Mouse (Mus musculus): ENCODE data around the gene Pde4b. TPM values are rescaled to one million over a fixed set of nuclear protein-coding genes. Genes with fewer than 3 reads are reported as not detected.
"Not testable (repeated sequence)": the region's sequence is repeated elsewhere in the genome, so short reads cannot be mapped to it uniquely, and the experiment has no call there.

Gene Pde4b
- 78.9 and 82.6 TPM in 2 replicates for polyA plus RNA-seq (2012; rRNA removed)

DNA sequence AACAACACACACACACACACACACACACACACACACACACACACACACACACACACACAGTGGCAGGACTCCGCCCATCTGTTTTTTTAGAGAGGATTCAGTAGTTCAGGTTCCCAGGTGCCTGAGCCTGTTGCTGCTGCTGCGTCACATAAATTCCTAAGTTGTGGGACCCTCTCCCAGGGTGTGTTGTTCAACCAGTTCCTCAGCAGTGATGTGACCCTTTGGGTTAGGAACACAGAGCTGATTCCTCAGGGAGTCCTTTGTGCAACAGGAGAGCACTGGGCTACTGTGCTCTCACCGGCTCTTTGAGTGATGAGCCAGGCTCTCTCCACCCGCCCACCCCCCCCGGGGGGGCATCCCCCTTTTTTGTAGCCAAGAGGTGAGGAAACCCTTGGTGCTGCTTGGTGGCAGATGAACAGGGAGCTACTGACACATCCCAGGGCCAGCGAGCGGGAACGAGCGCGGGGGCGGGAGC is at the start of gene Pde4b:
Pde4b (plus strand) TSS at position 453 of the 475 bp plus-strand sequence.
- TF ChIP-seq CTCF (IDR thresholded peaks at IDR 0.05; ENCODE audit: borderline replicate concordance, insufficient read depth, low read depth, low read length) (no peak), POLR2A (IDR thresholded peaks at IDR 0.05; ENCODE audit: borderline replicate concordance, insufficient read depth, low read length) (no peak)
- H3K4me3 ChIP-seq (replicated peaks; ENCODE audit: insufficient read depth, low read depth, low read length), result peak within 1 kb of the TSS; percentile 83
- H3K27me3 ChIP-seq (ENCODE audit: control insufficient read depth, insufficient read depth, low read length), result no peaks in the 10 kb centered on the region
- 3% methylated on average over 11 of the region's 11 CpGs for WGBS
- H3K27ac ChIP-seq (ENCODE audit: insufficient read depth, low read length), result peak within 1 kb of the TSS; percentile 98
- peak in 1 of 2 experiments; percentile 59 for DNase-seq
- H3K4me1 ChIP-seq (ENCODE audit: control insufficient read depth, insufficient read depth, low read length), result peaks cover 5% of the 10 kb centered on the region; the same call in 1 of the 2 replicates

DNA sequence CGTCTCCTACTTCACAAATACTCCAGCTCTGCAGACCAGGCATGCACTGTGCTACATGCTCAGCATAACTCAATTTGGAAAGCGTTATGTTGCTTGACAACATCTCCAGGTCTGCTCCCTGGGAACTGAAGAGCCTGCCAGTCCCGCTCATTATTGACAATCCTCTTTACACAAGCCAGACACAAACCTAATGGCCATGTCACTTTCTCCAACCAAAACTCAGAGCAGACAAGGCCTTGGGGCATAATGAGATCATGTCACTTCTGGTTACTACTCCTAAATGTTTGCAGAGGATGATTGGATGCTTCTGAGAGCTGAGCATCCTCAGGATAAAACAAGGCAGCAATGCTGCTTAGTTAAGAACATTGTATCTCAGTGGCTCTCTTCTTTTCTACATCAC is 47.2 kb upstream of the Pde4b start:
- Histone ChIP-seq H3K4me1 (ENCODE audit: control insufficient read depth, insufficient read depth, low read length) (no peaks in the 10 kb centered on the region), H3K4me3 (replicated peaks; ENCODE audit: insufficient read depth, low read depth, low read length) (no peak overlapping the region), H3K27ac (ENCODE audit: insufficient read depth, low read length) (no peak overlapping the region), H3K27me3 (ENCODE audit: control insufficient read depth, insufficient read depth, low read length) (no peaks in the 10 kb centered on the region)
- 73% methylated on average over 3 of the region's 3 CpGs for WGBS
- no peak for TF ChIP-seq CTCF (IDR thresholded peaks at IDR 0.05; ENCODE audit: borderline replicate concordance, insufficient read depth, low read depth, low read length)
- TF ChIP-seq POLR2A (IDR thresholded peaks at IDR 0.05; ENCODE audit: borderline replicate concordance, insufficient read depth, low read length), result no peak
- no peak for DNase-seq

DNA sequence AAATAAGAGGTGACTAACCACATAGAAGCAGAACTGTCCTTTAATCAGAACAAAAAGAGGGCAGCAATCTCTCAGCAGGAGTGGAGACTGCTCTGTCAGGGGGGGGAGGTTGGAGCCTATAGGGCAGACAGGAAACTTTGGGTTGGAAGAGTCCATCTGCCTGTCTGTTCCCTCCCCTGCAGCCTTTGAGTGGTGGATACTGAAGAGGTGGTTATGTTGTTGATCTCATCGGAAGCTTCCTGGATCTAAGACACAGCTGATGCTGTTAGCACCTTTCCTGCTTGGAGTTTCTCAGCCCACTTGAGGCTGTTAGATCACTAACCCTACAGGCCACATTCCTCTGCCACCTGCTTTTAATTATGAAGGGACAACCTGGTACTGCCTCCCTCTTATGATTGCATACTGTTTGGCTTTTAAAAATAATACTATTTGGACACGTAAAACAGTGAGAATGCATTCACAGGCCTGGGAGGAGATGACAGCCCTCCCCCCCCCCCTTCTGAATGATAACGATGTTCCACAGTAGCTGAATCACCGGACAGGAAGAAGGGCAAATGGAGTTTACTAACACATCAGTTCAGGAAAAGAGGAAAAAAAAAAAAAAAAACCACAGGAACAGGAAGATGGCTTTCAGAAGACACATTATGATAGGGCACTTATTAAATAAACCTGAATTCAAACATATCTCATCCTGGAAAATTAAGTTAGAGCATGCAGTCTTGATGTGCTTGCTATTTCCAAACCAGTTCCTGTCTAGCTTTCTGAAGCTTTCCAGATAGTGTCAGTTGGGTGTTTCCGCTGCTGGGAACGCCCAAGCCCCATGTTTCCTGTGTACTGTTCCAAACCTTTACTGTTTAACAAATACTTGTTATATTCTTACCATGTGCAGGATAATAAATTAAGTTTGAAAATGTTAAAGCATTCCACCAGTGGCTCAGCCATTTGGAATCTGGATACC is 41.9 kb upstream of the Pde4b start:
- Histone ChIP-seq H3K27ac (ENCODE audit: insufficient read depth, low read length) (no peak overlapping the region), H3K4me3 (replicated peaks; ENCODE audit: insufficient read depth, low read depth, low read length) (no peak overlapping the region), H3K27me3 (ENCODE audit: control insufficient read depth, insufficient read depth, low read length) (no peaks in the 10 kb centered on the region), H3K4me1 (ENCODE audit: control insufficient read depth, insufficient read depth, low read length) (no peaks in the 10 kb centered on the region)
- DNase-seq, result no peak
- 86% methylated on average over 6 of the region's 6 CpGs for WGBS
- no peak for TF ChIP-seq CTCF (IDR thresholded peaks at IDR 0.05; ENCODE audit: borderline replicate concordance, insufficient read depth, low read depth, low read length)
- no peak for TF ChIP-seq POLR2A (IDR thresholded peaks at IDR 0.05; ENCODE audit: borderline replicate concordance, insufficient read depth, low read length)

DNA sequence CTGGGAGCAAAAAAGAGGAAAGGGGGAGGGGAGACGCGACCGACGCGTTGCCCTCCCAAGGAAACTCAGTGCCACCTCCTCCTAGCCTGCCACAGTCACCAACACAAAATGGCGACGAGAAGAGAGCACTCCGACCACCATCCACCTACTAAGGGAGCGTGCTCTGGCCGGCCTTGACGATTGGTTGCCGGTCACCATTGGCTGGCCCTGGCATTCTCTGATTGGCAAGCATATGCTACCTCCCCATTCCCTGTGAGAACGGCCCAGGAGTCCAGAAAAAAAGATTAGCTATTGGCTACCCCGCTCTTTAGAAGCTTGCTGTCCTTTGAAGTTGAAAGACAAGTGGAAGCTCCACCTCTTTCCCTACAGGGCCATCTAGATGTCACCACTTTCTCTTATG is 38.0 kb upstream of the Pde4b start:
- WGBS, result 95% methylated on average over 14 of the region's 14 CpGs
- H3K27me3 ChIP-seq (ENCODE audit: control insufficient read depth, insufficient read depth, low read length); DNase-seq; H3K4me1 ChIP-seq (ENCODE audit: control insufficient read depth, insufficient read depth, low read length); H3K4me3 ChIP-seq (replicated peaks; ENCODE audit: insufficient read depth, low read depth, low read length); H3K27ac ChIP-seq (ENCODE audit: insufficient read depth, low read length): not testable (repeated sequence)

DNA sequence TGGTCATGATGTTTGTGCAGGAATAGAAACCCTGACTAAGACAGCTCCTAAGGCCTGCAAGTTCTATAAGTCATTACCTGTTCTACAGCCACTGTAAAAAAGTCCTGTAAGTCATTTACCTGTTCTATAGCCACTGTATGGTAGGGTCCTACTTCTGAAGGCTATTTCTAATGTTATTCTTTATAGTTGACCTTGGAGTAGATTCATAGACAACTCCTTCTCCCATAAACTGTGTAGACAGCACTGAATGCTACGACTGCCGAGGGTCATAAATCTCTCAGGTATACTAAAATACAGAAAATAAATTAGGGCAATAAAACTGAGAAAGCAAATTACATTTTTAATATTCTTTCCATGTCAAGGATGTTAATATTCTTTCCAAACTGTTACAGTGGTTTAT is 26.0 kb upstream of the Pde4b start:
- no peak overlapping the region for H3K27ac ChIP-seq (ENCODE audit: insufficient read depth, low read length)
- TF ChIP-seq POLR2A (IDR thresholded peaks at IDR 0.05; ENCODE audit: borderline replicate concordance, insufficient read depth, low read length), result no peak
- no peaks in the 10 kb centered on the region for H3K4me1 ChIP-seq (ENCODE audit: control insufficient read depth, insufficient read depth, low read length)

DNA sequence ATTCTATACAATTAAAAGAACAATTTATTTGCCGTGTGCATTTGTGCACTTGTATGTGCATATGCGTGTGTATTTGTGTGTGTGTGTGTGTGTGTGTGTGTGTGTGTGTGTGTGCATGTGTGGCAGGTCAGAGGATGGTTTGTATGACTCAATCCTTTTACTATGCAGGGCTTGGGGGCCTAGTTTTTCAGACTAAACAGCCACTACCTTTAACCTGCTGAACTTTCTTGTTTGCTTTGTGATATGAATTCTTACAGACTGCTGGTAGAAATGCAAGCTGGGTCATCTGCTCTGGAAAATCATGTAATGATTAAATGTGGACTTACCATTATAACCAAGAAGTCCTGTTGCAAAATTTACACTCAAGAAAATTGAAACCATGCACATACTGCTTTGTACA is 18.0 kb upstream of the Pde4b start:
- TF ChIP-seq CTCF (IDR thresholded peaks at IDR 0.05; ENCODE audit: borderline replicate concordance, insufficient read depth, low read depth, low read length) (no peak), POLR2A (IDR thresholded peaks at IDR 0.05; ENCODE audit: borderline replicate concordance, insufficient read depth, low read length) (no peak)
- Histone ChIP-seq H3K4me3 (replicated peaks; ENCODE audit: insufficient read depth, low read depth, low read length) (no peak overlapping the region), H3K27me3 (ENCODE audit: control insufficient read depth, insufficient read depth, low read length) (no peaks in the 10 kb centered on the region), H3K27ac (ENCODE audit: insufficient read depth, low read length) (no peak overlapping the region), H3K4me1 (ENCODE audit: control insufficient read depth, insufficient read depth, low read length) (no peaks in the 10 kb centered on the region)
- DNase-seq, result no peak
- WGBS, result 91% methylated on average over 2 of the region's 2 CpGs

More for the DNA sequence above, 26.0 kb upstream of the Pde4b start:
- H3K27me3 ChIP-seq (ENCODE audit: control insufficient read depth, insufficient read depth, low read length), result no peaks in the 10 kb centered on the region
- DNase-seq, result no peak
- no peak overlapping the region for H3K4me3 ChIP-seq (replicated peaks; ENCODE audit: insufficient read depth, low read depth, low read length)
- 95% methylated on average over 2 of the region's 2 CpGs for WGBS

DNA sequence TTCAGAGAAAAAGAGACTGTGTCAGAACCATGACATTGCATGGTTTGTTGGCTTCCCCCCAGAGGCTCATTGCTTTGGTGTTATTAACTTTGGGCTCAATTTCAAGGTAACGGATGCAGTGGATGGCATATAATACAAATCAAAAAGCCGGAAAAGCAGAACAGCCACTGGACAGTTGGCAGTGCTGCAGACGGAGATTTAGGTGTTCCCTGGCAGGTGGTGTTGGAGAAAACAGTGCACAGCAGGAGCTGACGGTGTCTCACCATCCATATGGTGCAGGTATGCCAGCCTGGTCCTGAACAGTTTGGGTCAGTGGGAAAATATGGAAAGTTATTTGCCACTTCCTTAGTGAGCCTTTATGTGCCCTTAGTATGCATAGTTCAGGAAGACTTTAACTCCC is 1.0 kb upstream of the Pde4b start:
- H3K27me3 ChIP-seq (ENCODE audit: control insufficient read depth, insufficient read depth, low read length), result no peaks in the 10 kb centered on the region
- WGBS, result 9% methylated on average over 4 of the region's 4 CpGs
- H3K4me3 ChIP-seq (replicated peaks; ENCODE audit: insufficient read depth, low read depth, low read length), result no peak overlapping the region
- TF ChIP-seq POLR2A (IDR thresholded peaks at IDR 0.05; ENCODE audit: borderline replicate concordance, insufficient read depth, low read length) (no peak), CTCF (IDR thresholded peaks at IDR 0.05; ENCODE audit: borderline replicate concordance, insufficient read depth, low read depth, low read length) (no peak)
- H3K4me1 ChIP-seq (ENCODE audit: control insufficient read depth, insufficient read depth, low read length), result peaks cover 5% of the 10 kb centered on the region; the same call in 1 of the 2 replicates
- peak; percentile 76 to 84 for DNase-seq
- no peak overlapping the region for H3K27ac ChIP-seq (ENCODE audit: insufficient read depth, low read length)
